Mouse (Mus musculus) hindbrain, embryonic 14.5 days (tissue): ENCODE measurements around the gene Memo1. TPM values are rescaled to one million over a fixed set of nuclear protein-coding genes. Genes with fewer than 3 reads are reported as not detected.

Source experiments
- ATAC-seq: fragments of 200-750 bp; cut with Nextera tagmentation; 2 replicates; pipeline ENCODE4 v1.8.0; 2017; ENCODE audit warnings: moderate number of reproducible peaks, mild to moderate bottlenecking, moderate TSS enrichment, moderate library complexity; ENCODE audit not compliant: low FRiP score
- DNase-seq: peaks from one replicate; pipeline ENCODE4 v3.0.0-alpha.2; 2015; ENCODE audit warnings: low spot score
- H3K27ac ChIP-seq: fragments of 300-500 bp; sonication (generic); 2 replicates; pipeline ENCODE4 v1.5.1; 2014; ENCODE audit warnings: mild to moderate bottlenecking, moderate library complexity
- H3K27me3 ChIP-seq: fragments of 300-500 bp; sonication (generic); 2 replicates; pipeline ENCODE4 v1.6.1; 2014; ENCODE audit warnings: mild to moderate bottlenecking, low read length, mixed read lengths; ENCODE audit not compliant: control insufficient read depth, insufficient read depth
- H3K36me3 ChIP-seq: fragments of 300-500 bp; sonication (generic); replicated peaks from 2 replicates; pipeline ENCODE4 v1.6.1; 2014; ENCODE audit not compliant: control insufficient read depth, insufficient read depth
- H3K4me1 ChIP-seq: fragments of 300-500 bp; sonication (generic); replicated peaks from 2 replicates; pipeline ENCODE4 v1.6.1; 2014; ENCODE audit warnings: antibody characterized with exemption, low read length, mixed read lengths; ENCODE audit not compliant: control insufficient read depth, insufficient read depth
- H3K4me2 ChIP-seq: fragments of 300-500 bp; sonication (generic); replicated peaks from 2 replicates; pipeline ENCODE4 v1.6.1; 2014; ENCODE audit warnings: mild to moderate bottlenecking, moderate library complexity
- H3K4me3 ChIP-seq: fragments of 300-500 bp; sonication (generic); replicated peaks from 2 replicates; pipeline ENCODE4 v1.5.1; 2014; ENCODE audit warnings: mild to moderate bottlenecking, low read length
- H3K9ac ChIP-seq: fragments of 300-500 bp; sonication (generic); 2 replicates; pipeline ENCODE4 v1.6.1; 2014
- H3K9me3 ChIP-seq: fragments of 300-500 bp; sonication (generic); 2 replicates; pipeline ENCODE4 v1.6.1; 2016; ENCODE audit warnings: low read length; ENCODE audit not compliant: control insufficient read depth
- WGBS: fragments of 180-500 bp; shearing (Covaris S2); extraction: QIAGEN DNeasy Blood & Tissue Kit; methylation state at CpG from one replicate; pipeline ENCODE4 v1.1.7; 2014; 5-methylcytosine and 5-hydroxymethylcytosine counted together
- polyA plus RNA-seq: library from polyadenylated mRNA; unstranded; fragments of >200 nt; fragmentation: Nextera tagmentation; extraction: Ambion mirVana; gene quantifications from 2 replicates; pipeline ENCODE4 v1.2.1, GENCODE M21; 2014

Gene Memo1
- polyA plus RNA-seq, 1 experiment from 2014 or later, result 61.0 TPM

DNA sequence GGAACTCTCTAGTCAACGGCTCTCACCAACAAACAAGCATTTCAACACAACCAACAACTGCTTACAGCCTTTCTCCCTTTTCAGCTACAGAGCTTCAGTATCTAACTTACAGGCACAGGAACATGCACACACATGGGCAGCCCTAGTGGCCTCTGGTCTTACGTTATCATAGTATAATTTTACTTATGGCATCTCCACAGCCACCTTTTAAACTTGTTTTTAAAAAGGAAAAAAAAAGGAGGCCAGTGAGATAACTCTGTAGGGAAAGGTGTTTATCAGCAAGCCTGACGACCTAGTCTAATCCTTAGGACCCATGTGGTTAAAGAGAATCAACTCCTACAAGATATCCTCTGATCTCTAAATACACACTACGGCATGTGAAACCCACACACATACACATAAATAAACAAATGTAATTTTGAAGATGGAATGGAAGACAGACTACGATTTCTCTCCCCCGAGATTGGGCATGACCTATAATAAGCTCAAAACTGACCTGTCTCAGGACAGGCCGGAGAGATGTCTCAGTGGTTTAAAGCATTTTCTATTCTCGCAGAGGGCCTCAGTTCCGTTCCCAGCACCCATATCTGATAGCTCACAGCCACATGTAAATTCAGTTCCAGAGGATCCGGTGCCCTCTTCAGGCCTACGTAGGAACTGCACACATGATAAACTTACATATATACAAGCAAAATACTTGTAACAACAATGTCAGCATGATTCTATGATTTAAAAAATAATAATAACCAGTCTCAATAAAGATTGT, 27.7 kb downstream of the Memo1 start:
- 94% methylated on average over 11 of the region's 11 CpGs for WGBS

DNA sequence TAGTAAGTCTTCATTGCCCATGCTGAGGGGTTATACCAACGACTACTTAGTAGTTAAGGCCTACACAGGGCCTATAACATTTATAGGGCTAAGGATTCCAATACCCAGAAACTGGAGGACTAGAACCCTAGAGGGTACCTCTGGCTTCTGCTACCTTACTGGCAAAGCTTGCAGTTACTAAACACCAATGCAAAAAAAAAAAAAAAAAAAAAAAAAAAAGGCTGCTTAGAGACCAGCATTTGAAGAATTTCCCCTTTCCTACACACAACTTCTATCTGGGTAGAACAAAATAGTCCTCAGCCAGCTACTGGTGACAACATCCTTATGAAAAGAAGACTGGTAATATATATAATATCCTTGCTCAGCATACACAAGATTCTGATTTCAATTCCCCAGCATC, 29.7 kb downstream of the Memo1 start:
- H3K4me1 ChIP-seq, result peaks cover 19% of the 10 kb centered on the region
- no peak overlapping the region for H3K27ac ChIP-seq
- no peaks in the 10 kb centered on the region for H3K36me3 ChIP-seq
- no peaks in the 10 kb centered on the region for H3K9me3 ChIP-seq
- H3K4me3 ChIP-seq, result no peak overlapping the region
- no peaks in the 10 kb centered on the region for H3K27me3 ChIP-seq
- no peak for DNase-seq
- no peak for ATAC-seq
- H3K9ac ChIP-seq, result 0 out of 2 replicates have a peak overlapping the region, but pooled peaks have one; percentile 12
- no peak overlapping the region for H3K4me2 ChIP-seq
- 76% methylated on average over 1 of the region's 1 CpGs for WGBS

More for the DNA sequence above, 27.7 kb downstream of the Memo1 start:
- H3K27ac ChIP-seq, result no peak overlapping the region
- H3K4me3 ChIP-seq, result no peak overlapping the region
- DNase-seq (no peak), ATAC-seq (no peak)
- H3K27me3 ChIP-seq, result no peaks in the 10 kb centered on the region
- no peaks in the 10 kb centered on the region for H3K36me3 ChIP-seq
- H3K9ac ChIP-seq, result no peak overlapping the region
- no peak overlapping the region for H3K4me2 ChIP-seq
- no peaks in the 10 kb centered on the region for H3K9me3 ChIP-seq
- H3K4me1 ChIP-seq, result peaks cover 19% of the 10 kb centered on the region

DNA sequence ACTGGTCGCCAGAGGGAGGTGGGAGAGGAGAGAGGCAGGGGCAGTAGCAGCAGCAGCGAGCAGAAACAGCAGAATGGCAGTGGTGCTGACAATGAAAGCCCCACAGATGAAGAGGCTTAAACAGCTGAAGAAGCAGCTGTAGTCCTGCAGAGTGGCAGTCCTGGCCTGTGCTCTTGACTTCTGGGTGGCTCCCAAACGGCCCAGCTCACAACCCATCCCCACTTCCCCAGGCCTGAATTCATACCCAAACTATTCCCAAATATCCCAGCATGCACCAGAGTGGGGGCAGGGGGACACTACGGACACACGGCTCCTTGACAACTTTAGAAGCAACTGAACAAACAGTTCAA, 30.2 kb downstream of the Memo1 start:
- no peak overlapping the region for H3K4me3 ChIP-seq
- peak; percentile 53; the same call in 1 of the 2 replicates for ATAC-seq
- H3K36me3 ChIP-seq, result no peaks in the 10 kb centered on the region
- no peaks in the 10 kb centered on the region for H3K27me3 ChIP-seq
- 0 out of 2 replicates have a peak overlapping the region, but pooled peaks have one; percentile 12 for H3K9ac ChIP-seq
- WGBS, result 25% methylated on average over 5 of the region's 5 CpGs
- no peak overlapping the region for H3K4me2 ChIP-seq
- H3K9me3 ChIP-seq, result no peaks in the 10 kb centered on the region
- no peak for DNase-seq
- peak overlapping the region; percentile 60 for H3K27ac ChIP-seq
- H3K4me1 ChIP-seq, result peaks cover 19% of the 10 kb centered on the region

DNA sequence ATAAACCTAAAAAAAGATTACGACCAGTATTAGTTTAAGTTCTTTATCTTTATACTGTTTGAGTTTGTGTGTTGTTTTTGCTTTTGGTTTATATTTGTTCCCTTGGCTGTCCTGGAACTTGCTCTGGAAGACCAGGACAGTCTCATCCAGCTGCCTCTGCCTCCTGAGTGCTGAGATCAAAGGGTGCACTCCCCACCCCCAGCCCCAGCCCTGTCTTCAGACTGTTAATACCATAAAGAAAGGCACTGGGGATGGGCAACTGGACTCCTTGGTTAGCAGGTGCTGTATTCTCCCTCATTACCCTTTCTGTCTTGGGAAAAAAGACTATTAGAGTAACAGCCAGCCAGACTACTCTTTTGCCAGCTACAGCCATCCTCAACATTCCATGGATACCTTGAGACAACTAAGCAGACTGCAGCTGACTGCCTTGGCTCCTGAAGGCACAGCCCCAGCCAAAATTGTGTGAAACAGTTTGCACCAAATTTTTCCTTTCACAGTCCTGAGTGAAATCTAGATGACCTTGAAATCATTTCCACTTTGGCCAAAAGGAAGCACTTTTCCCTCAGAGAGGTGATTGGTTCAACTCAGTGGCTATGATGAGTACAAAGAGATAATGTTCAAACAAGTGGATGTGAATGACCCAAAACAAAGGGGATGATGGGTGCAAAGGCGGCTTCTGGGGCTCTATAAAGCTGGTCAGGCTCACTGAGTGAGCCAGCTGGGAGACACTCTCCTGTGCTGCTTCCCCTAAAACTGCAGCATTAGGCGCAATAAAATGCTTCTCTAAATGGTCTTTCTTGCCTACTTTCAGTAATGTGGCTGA, 30.8 kb downstream of the Memo1 start:
- whole genome bisulfite sequencing, result 48% methylated on average over 3 of the region's 3 CpGs
- H3K27ac ChIP-seq, result peak overlapping the region; percentile 60
- no peak overlapping the region for H3K4me2 ChIP-seq
- DNase-seq, result no peak
- no peaks in the 10 kb centered on the region for H3K9me3 ChIP-seq
- H3K27me3 ChIP-seq, result no peaks in the 10 kb centered on the region
- no peak overlapping the region for H3K4me3 ChIP-seq
- ATAC-seq, result 0 out of 2 replicates have a peak, but pooled peaks have one; percentile 11
- H3K4me1 ChIP-seq, result peaks cover 19% of the 10 kb centered on the region
- H3K36me3 ChIP-seq, result no peaks in the 10 kb centered on the region
- 0 out of 2 replicates have a peak overlapping the region, but pooled peaks have one; percentile 12 for H3K9ac ChIP-seq

DNA sequence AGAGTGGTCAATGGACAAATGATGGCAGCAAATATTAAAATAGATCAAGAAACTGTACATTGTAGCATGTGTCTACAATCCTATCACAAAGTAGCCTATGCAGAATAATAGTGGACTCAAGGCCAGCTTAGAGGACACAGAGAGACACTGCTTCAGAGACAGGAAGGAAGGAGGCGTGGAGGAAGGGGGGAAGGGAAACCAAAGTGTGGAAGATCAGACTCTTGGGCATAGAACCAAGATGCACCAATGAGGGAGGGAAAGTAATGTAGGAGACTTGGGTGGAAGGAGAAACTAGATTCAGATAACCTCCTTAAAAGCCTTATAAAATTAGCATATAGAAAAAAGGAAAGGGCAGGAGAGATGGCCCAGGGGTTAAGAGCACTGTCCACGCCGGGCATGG, 32.9 kb downstream of the Memo1 start:
- DNase-seq, result no peak
- 94% methylated on average over 3 of the region's 3 CpGs for WGBS
- Histone ChIP-seq H3K4me2 (no peak overlapping the region), H3K9ac (no peak overlapping the region), H3K27ac (no peak overlapping the region), H3K9me3 (no peaks in the 10 kb centered on the region), H3K4me3 (no peak overlapping the region), H3K4me1 (peaks cover 19% of the 10 kb centered on the region), H3K36me3 (peaks cover 1% of the 10 kb centered on the region; the same call in 1 of the 2 replicates), H3K27me3 (no peaks in the 10 kb centered on the region)
- ATAC-seq, result no peak

DNA sequence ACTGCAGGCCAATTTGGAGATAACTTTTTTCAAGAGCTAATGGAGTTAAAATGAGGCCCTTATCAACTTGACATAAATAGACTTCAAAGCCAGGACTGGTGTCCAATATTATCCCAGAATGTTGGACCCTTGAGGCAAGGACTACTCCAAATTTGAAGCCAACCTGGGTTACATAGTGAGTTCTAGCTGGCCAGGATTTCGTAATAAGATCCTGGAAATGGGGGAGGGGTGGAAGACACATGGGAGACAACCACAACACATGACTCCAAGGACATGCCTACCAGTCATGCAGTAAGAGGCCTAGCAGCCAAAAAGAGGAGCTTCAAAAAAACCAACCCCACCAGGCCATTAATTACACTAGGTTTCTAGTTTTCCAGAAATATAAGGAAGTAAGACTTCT, 50.0 kb downstream of the Memo1 start:
- H3K4me2 ChIP-seq, result no peak overlapping the region
- DNase-seq, result no peak
- H3K9ac ChIP-seq, result no peak overlapping the region
- 77% methylated on average over 1 of the region's 1 CpGs for WGBS
- no peaks in the 10 kb centered on the region for H3K9me3 ChIP-seq
- H3K4me1 ChIP-seq, result no peaks in the 10 kb centered on the region
- no peak for ATAC-seq
- no peaks in the 10 kb centered on the region; the same call in 1 of the 2 replicates for H3K36me3 ChIP-seq
- H3K27me3 ChIP-seq, result no peaks in the 10 kb centered on the region
- H3K4me3 ChIP-seq, result no peak overlapping the region
- H3K27ac ChIP-seq, result no peak overlapping the region

DNA sequence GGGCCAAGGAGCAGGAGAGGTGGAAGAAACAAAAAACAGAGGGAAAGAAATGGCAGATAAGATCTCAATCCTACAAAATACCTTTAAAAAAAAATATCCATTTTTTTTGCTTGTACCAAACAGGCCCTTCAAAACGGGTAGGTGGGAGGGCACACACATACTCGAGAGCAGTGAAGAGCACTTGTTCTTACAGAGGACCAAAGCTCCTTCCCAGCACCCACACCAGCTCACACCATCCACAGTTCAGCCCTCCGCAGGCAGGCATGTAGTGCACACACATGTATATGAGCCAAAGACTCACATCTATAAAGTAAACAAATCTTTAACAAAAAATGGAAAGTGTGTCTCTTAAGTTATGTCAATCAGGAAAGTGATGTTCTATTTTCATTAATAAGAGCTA, 52.5 kb downstream of the Memo1 start:
- no peak for DNase-seq
- H3K27ac ChIP-seq, result no peak overlapping the region
- H3K27me3 ChIP-seq, result no peaks in the 10 kb centered on the region
- no peak for ATAC-seq
- WGBS, result 77% methylated on average over 3 of the region's 3 CpGs
- H3K4me2 ChIP-seq, result no peak overlapping the region
- no peak overlapping the region for H3K9ac ChIP-seq
- H3K36me3 ChIP-seq, result no peaks in the 10 kb centered on the region; the same call in 1 of the 2 replicates
- H3K4me3 ChIP-seq, result no peak overlapping the region
- H3K9me3 ChIP-seq, result no peaks in the 10 kb centered on the region
- H3K4me1 ChIP-seq, result no peaks in the 10 kb centered on the region

DNA sequence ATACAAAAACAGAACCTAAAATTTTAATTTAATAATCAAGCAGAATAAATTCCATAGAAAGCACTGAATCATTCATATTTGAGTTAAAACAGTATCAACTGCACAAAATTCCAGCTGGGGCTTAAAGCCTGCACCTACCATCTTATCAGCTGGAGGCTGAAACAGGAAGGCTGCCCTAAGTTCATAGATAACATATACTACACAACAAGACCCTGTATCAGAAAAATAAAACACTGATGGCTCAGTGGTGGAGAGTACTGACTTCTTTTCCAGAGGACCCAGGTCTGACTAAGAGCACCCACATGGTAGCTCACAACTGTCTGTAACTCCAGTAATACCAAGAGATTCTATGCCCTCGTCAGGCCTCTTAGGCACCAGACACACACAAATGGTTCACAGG, 55.0 kb downstream of the Memo1 start:
- ATAC-seq, result no peak
- Histone ChIP-seq H3K9ac (no peak overlapping the region), H3K9me3 (no peaks in the 10 kb centered on the region), H3K4me2 (no peak overlapping the region), H3K4me3 (no peak overlapping the region), H3K4me1 (no peaks in the 10 kb centered on the region), H3K36me3 (peaks cover 4% of the 10 kb centered on the region; the same call in 1 of the 2 replicates), H3K27ac (no peak overlapping the region), H3K27me3 (no peaks in the 10 kb centered on the region)
- WGBS, result 100% methylated on average over 1 of the region's 1 CpGs
- DNase-seq, result no peak

DNA sequence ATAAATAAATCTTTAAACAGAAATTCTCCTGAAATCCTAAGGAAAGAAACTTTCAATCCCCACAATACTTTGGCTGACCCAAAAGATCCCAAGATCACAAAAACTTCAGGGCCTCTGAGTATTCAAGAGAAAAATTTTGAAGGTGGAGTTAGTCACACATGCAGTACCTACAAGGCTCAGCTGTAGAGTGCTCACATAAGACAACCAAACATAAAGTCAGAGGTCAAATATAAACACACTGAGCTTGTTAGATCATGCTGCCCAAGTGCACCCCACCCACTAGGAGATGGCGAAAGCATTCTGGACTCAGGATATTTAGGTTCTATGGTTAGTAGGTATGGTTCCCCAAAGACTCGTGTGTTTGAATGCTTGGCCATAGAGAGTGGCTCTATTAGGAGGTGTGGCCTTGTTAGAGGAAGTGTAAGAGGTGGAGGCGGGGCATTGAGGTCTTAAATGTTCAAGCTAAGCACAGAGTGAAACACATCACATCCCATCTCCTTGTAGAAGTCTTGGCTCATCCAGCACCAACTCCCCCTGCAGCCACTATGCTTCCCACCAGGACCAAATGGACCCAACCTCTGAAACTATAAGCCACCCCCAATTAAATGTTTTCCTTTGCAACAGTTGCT, 67.1 kb downstream of the Memo1 start:
- WGBS, result 94% methylated on average over 3 of the region's 3 CpGs
- no peak for DNase-seq

More for the DNA sequence above, 67.1 kb downstream of the Memo1 start:
- H3K4me1 ChIP-seq, result no peaks in the 10 kb centered on the region
- no peaks in the 10 kb centered on the region for H3K9me3 ChIP-seq
- H3K36me3 ChIP-seq, result peaks cover 6% of the 10 kb centered on the region
- H3K27me3 ChIP-seq, result no peaks in the 10 kb centered on the region
- no peak overlapping the region for H3K4me2 ChIP-seq
- no peak overlapping the region for H3K27ac ChIP-seq
- no peak overlapping the region for H3K4me3 ChIP-seq
- no peak for ATAC-seq
- no peak overlapping the region for H3K9ac ChIP-seq
